Mouse (Mus musculus) large intestine, adult 2 months (tissue): Measurements from ENCODE around the gene Slc34a2. TPM values are rescaled to one million over a fixed set of nuclear protein-coding genes. Genes with fewer than 3 reads are reported as not detected.
A peak's percentile ranks its signal among the peaks of the same experiment; 100 is the strongest.

Experiments
- DNase-seq: peaks from one replicate; pipeline ENCODE4 v3.0.0-alpha.2; 2012; ENCODE audit warnings: low read depth, low spot score
- whole genome bisulfite sequencing: fragments of 180-500 bp; shearing (Covaris S2); methylation state at CpG from one replicate; pipeline ENCODE4 v1.1.7; 2018; 5-methylcytosine and 5-hydroxymethylcytosine counted together
- polyA plus RNA-seq: library from polyadenylated mRNA; depleted of rRNA; stranded (reverse); fragments of >200 nt; gene quantifications from 2 replicates; pipeline ENCODE4 v1.2.3, GENCODE M21; 2012; rRNA removed

Slc34a2 gene
- 240 and 439 TPM in 2 replicates for polyA plus RNA-seq

DNA sequence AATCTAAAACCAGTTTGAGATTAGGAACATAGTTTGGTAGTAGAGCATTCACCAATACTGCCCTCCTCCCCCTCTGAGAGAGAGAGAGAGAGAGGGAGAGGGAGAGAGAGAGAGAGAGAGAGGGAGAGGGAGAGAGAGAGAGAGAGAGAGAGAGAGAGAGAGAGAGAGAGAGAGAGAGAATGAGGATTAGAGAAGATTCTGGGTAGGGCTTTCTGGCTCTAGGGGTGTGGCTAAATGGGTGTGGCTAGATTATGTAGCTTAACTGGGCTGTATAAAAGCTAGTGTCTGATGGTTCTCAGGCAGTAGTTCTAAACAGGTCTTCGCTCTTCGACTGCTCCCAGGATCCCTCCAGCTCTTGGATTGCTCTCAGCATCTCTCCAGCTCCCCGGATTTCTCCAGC lies at the start of gene Slc34a2:
Gene Slc34a2, plus strand, starts transcription at position 301 of the 400 bp plus-strand sequence.
- DNase-seq, result no peak
- WGBS, result 87% methylated on average over 3 of the region's 3 CpGs

DNA sequence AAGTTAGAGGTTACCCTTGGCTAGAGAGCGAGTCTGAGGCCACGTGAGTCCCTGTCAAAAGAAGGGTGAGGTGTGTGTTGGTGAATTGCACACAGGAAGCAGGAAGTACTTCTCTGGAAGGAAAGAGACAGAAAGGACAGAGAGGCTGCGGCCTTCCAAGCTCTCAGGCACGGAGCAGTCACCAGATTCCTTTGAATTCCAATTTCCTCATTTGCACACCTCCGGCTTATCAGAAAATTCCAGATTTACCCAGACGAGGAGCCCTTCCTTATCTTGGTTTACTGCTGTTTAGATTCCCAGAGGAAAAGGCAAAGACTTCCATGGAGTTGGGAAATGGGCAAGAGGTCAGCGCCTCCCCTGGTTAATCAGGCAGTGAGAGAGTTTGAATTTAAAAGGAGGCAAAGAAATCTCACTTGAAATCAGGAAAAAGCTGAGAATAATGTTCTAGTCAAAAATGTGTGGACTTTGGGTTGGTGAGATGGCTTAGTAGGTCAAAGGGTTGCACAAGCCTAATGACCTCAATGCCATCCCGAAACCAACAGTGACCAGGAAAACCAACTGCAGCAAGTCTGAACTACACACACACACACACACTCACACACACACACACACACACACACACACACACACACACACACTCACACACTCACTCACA lies 47.1 kb upstream of the Slc34a2 start:
- WGBS, result 34% methylated on average over 8 of the region's 8 CpGs
- no peak for DNase-seq

DNA sequence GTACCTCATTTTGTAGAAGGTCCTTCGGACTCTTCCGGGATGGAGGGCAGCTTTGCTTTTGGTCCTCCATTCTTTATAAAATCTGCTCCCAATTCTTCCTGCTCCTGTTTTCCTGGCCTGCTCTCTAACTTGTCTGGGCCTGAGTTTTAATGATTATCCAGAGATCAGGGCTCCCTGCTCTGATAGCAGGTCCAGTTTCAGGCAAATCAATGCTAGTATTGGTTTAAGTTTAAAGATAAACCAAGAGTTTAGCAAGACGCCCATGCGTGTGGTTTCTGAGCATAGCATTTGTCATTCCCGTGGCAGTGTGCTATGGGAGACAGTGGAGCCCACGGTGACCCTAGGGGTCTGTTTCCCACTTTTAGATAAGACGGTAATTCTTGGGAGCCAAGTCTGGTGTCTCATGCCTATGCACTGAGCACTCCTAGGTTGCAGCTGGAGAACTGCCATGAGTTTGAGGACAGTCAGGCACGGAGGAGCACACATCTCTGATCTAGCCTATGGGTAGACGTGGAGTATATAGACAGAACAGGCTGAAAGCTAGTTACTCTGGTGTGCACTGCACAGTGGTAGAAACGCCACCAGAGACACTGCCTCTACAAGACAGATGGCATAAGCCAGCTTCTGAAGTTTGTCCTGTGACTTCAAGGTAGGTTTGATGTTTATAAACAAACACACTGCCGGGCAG lies 45.5 kb upstream of the Slc34a2 start:
- WGBS, result 90% methylated on average over 11 of the region's 11 CpGs
- DNase-seq, result no peak

DNA sequence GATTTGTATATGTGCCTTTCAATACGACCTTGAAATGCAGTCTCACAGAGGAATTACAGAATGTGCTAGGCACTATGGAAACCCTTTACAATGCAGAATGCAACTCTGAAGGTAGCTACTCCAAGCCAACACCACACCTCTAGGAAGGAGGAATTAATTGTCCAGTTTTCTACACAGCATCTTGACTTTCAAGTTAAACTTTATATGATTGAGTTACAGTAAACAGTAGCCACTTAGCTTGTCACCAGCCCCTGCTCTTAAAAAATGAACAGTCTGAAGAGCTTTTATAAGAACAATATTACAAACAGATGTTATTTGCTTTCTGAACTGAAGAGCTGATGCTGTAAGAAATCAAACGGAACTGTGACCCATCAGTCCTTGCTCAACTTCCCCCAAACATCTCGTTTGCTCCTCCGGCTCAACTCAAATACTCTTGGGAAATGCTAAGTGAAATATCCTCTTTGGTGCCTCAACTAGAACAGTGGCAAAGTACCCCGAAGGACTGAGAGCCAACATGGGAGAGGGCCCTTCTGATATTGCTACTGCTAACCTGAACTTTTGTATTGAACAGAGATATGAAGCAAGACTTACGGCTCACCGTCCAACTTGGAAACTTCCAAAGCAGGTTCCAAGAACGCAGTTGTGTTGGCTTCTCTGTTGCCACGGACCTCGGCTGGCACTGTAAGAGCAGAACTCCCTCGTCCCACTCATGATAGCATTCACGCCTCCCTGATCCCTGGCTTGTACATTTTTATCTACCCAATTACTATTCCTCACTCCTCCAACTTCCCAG lies 44.2 kb upstream of the Slc34a2 start:
- DNase-seq, result no peak
- 79% methylated on average over 12 of the region's 12 CpGs for whole genome bisulfite sequencing

DNA sequence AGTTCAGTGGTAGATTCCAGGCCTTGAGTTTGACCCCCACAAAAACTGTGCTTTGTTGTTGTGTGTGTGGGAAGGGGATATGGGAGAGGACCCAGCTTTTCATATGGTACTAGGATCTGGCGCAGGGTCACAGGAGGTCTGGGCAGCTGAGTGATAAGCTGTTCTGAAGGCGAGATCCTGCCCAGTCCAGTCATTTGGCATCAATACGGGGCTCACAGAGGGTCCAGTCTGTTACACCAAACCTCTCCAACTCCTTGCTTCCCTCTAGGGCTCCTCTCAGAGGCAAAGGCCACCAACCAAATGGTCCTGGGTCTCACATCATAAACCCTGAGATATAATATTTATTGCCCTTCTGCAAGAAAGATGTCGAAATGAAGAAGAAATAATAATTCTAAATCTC lies 42.4 kb upstream of the Slc34a2 start:
- WGBS, result 88% methylated on average over 4 of the region's 4 CpGs

DNA sequence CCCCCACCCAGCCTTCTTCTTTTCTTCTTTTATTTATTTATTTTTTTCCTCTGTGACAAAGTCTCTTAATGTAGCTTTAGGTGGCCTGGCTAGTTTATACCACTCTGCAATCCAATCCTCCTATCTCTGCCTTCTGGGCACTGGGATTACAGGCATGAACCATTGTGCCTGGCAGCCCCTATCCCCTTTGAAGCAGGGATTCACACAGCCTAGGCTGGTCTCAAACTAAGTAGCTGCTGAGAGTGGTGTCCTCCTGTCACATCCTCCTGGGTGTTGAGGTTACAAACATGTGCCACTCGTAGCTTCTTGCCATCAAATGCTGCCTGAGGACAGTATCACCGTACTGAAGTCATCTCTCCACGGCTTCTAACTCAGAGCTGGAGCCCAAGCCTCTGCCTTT lies 41.7 kb upstream of the Slc34a2 start:
- DNase-seq, result no peak
- WGBS, result 92% methylated on average over 3 of the region's 3 CpGs

More for the DNA sequence above, 42.4 kb upstream of the Slc34a2 start:
- DNase-seq, result no peak

DNA sequence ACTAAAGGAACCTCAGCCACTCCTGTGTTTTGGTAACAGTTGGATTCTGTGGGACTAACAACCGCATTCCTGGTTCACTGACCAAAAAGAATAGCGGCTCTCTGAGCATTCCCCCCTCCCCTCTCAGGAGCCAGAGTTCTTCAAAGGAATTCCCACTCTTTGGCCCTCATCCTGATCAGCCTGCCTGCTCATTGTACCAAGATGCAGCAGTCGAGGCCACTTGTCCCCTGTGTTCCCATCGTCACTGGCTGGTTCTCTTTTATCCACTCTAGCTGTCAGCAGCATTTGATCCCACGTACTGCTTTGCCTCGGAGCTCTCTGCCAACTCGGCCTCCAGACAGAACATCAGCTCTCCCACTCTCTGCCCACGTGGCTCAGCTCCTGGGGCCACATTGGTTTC lies 41.3 kb upstream of the Slc34a2 start:
- WGBS, result 77% methylated on average over 8 of the region's 8 CpGs

DNA sequence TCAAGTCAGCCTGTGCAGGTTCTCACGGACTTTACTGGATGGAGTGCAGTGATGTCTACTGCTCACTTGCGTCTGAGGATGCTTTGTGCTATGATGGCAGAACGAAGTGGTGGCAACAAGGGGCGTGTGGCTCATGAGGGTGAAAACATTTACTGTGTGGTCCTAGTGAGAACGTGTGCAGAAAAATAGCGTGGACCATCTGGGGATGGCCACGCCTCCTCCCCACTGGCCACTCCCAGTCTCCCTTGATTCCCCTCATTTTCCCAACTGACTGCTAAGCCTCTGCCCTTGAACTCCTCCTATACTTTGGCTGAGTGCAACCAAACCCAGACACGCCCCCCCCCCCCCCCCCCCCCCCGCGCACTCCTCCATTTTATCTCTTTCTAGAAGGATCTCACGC lies 40.8 kb upstream of the Slc34a2 start:
- 90% methylated on average over 10 of the region's 11 CpGs for WGBS
- no peak for DNase-seq

More for the DNA sequence above, 41.3 kb upstream of the Slc34a2 start:
- DNase-seq, result no peak

DNA sequence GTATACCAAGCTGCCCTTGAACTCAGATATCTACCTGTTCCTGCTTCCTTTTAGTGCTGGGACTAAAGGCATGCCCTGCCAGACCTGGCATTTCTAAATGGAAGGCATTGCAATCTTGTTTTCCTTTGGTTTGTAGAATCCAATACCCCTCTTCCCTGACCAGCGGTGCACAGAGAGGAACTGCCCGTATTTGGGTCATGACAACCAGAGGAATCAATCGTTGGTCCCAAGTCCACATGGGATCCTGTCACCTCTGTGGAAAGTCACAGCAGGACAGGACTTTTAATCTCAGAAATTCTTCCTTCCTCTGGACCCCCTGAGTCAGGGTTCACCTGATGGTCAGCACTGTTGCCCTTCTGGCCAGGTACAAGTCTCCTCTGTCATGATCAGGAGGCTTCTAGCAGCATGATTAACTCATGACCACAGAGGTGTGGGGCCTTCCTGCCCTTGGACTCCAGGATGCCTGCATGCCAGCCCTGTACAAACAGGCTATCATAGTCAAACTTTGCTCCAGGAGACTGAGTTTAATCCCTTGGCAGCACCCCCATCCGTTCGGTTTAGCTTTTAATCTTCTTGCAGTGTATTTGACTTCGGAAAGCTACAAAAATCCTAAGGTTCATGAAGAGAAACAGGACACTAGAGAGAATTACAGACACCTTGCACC lies 39.7 kb upstream of the Slc34a2 start:
- 84% methylated on average over 6 of the region's 6 CpGs for WGBS
- no peak for DNase-seq

DNA sequence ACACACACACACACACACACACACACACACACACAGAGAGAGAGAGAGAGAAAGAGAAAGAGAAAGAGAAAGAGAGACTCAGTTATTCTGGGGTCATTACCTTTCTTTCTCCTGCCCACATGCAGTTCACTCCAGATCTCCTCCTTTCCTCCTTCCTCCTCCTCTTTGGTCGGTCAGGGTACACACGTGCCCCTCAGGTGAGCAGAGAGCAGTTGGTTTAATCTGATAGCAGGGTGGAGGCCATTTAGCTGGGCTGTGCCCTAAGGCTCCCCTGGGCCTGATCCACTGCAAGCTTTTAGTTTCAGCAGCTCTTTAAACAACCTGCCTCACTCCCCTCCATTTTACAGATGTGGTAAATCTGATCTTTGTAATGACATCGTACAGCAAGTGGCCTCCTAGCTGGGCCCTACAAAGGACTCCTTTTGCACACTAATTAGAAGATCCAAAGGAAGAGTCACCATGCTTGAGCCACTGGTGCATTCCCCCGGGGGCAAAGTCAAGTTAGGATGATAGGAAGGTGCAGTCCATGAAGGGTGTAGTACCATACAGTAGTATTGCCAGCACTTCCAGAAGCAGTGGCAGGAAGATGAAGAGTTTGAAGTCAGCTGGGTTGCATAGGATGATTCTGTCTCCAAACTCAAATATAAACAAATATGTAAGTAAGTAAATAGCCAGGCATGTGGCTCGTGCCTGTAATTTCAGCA lies 37.6 kb upstream of the Slc34a2 start:
- 30% methylated on average over 5 of the region's 5 CpGs for WGBS

DNA sequence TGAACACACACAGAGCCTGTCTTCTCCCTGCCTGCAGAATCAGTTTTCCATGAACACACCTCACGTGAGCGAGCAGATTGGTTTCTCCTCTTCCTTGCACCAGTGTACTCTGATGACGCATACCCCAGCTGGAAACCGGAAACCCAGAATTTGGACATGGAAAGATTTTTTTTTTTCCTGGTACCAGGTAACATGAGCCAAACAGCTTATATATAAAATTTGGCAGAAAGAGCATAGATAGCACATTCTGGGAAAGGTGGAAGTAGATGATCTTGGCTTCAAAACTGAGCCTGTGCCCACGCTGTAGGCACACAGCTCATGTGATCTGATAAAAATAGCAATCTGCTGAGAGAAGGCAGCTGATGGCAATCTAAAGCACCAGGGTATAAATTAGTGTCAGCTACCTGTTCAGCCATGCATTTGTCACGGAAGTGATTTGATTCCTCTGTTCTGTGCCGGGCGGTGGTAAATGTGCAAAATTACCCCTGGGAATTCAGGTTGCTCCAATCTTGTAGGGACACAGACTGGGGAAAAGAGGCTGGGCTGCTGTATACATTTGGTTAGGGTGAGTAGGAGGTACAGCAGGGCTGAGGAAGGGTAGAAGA lies 35.2 kb upstream of the Slc34a2 start:
- DNase-seq, result no peak
- WGBS, result 89% methylated on average over 8 of the region's 8 CpGs

More for the DNA sequence above, 37.6 kb upstream of the Slc34a2 start:
- DNase-seq, result no peak

DNA sequence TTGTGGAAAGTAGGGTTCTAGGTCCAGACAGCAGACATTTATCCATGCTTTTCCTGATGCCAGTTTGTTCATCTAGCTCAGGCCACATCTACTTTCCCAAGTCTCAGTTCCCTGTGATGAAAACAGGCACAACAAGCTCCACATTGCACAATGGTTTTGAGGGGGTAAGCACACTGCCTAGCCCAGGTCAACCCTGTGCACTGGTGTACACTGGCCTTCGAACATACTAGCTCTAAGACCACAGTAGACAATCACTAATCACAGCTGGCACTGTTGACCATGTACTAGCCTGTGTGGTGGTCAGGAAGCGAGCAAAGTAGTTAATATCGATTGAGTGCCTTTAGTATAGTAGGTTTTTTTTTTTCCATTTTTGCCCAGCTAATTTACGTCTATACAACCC lies 34.4 kb upstream of the Slc34a2 start:
- WGBS, result 87% methylated on average over 4 of the region's 4 CpGs
- no peak for DNase-seq

DNA sequence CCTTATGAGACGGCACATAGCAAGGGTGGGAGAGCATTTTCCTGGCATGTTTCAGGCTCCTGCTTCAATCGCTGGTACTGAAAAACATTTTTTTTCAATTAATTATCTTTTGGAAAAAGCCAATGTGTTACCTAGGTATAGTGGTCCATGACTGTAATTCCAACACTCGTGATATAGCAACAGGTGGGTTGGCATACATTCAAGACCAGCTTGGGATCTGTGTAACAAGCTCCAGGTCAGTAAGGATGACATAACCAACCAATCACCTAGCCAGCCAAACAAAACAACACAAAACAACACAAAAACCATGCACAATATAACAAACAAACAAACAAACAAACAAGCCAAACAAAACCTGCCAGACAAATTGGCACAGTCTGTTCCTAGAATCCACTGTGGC lies 33.9 kb upstream of the Slc34a2 start:
- no peak for DNase-seq
- WGBS, result 88% methylated on average over 3 of the region's 3 CpGs

DNA sequence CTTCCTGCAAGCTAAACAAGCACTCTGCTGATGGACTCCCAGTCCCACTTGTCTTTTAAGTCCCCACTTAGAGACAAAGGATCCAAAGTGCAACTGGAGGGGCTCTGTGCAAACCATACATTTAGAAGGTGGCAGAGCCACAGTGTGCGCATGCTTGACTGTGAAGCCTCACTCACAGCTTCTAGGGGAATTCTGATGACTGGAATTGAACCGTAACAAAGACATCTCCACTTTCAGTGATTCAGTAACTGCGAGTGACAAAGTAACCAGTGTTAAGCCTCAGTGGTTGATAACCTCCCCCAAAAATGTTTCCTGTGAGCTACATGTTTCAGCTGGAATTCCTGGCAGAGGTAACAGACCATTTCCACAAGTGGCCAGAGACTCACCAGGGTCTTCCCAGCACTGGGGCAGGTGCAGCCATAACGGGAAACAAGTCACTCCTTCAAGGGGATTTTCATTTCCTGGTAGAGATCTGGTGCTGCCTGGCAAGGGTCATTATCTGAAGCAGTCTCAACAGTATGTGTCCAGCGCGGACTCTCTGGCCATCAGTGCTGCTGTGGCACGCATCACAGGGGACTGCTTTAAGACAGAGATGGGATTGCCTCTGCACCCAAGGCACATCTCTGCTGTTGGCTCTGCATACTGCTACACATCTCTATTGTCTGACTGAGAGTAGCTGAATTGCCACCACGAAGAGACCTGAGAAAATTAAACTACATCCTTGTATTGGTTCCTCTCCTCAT lies 28.7 kb upstream of the Slc34a2 start:
- no peak for DNase-seq
- 65% methylated on average over 8 of the region's 8 CpGs for WGBS

DNA sequence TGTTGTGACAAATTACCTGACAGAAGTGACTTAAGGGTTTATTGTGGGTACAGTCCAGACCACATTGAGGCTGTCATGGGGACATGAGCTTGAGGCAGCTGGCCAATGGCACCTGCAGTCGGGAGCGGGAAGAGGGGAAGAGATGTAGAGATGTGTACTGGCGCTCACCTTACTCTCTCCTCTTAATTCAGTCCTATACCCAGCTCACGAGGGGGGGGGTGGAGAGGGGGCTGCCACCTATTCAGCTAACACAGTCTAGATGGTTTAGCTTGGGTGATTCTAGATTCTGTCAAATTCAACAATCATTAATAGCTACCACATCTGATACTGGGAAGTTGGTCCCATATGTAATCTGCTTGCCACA lies 28.1 kb upstream of the Slc34a2 start:
- 88% methylated on average over 4 of the region's 4 CpGs for WGBS
- DNase-seq, result no peak

DNA sequence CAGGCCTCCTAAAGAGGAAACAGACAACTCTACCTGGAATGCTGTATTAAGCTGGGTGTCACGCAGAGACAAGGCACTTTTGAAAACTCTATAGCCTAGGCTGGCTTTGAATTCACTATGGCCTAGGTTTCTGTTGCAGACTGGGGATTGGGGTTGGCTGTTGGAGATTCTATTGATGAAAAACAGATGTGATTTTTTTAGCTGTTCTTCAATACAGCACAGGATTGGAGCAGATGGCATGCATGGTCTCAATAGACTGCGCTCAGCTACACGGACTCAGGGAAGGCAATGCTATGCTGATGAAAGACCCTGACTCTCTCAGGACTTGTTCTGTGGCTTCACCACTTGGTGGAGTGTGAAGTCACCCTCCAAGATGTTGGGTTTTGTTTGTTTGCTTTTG lies 26.6 kb upstream of the Slc34a2 start:
- 96% methylated on average over 3 of the region's 3 CpGs for WGBS
- no peak for DNase-seq

DNA sequence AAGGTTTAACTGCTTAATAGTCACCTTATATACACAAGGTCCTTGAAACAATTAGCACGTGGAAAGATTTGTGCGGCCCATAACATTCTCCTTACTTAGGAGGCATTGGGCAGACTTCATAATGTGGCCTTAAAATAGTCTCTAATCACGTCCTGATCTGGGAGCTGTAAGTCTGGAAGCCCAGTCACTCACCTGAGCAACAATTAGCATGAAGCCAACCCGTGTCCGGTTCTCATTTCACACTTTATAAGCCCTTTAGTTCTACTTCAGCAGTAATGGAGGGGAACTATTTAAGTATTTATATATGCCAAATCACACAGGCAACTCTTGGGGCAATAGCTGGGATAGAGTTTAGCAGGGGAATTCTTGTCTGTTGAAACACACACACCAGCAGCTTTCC lies 21.3 kb upstream of the Slc34a2 start:
- DNase-seq, result no peak
- WGBS, result 87% methylated on average over 5 of the region's 5 CpGs

DNA sequence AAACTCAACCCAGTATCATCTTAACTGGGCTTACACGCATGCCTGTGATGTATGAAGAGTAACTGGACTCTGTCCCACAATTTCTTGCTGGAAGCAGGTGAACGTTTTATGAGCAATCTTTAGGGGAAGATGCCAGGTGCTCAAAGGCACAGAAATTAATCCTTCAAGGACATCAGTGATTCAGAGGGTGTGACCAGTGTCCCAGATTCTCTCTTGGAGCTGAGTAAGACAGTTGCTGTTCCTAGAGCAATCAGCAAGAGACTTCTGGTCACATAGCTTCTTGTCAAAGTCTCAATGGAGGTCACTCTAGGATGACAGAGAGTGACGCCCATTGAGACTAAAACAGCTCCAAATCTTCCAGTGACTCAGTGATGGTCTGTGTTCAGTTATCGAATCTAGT lies 19.6 kb upstream of the Slc34a2 start:
- 31% methylated on average over 4 of the region's 4 CpGs for WGBS

DNA sequence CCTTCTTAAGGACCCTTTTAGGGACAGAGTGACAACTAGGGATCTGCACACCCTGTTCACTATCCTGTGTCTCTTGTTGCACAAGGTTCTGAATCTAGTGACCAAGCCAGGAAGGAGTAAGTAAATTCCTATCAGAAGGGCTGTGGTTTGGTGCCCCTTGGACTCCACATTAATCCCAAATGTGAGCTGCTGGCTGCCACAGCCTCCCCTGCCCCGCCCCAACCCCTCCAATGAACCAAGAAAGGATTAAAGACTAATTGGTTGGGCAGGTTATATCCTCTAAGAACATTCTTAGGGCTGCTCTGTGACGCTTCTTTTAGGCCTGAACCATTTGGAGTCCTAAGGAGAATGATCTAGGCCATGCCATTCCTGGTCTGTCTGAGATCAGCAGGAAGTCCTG lies 14.4 kb upstream of the Slc34a2 start:
- DNase-seq, result no peak
- 53% methylated on average over 2 of the region's 2 CpGs for WGBS

More for the DNA sequence above, 19.6 kb upstream of the Slc34a2 start:
- peak; percentile 46 for DNase-seq
